Mouse (Mus musculus) frontal cortex, postnatal 36 days (tissue): ENCODE measurements around the gene Exoc2.

ENCODE experiments used
- DNase-seq, 2 experiments: peaks; one replicate each; pipeline ENCODE4 v3.0.0; 2022; ENCODE audit warnings: low spot score in 2 of 2

Gene Exoc2

GRCm38 (mm10) chr13:30819891-30820290 is 154.0 kb downstream of the Exoc2 start:
- DNase-seq: no peak

DNA sequence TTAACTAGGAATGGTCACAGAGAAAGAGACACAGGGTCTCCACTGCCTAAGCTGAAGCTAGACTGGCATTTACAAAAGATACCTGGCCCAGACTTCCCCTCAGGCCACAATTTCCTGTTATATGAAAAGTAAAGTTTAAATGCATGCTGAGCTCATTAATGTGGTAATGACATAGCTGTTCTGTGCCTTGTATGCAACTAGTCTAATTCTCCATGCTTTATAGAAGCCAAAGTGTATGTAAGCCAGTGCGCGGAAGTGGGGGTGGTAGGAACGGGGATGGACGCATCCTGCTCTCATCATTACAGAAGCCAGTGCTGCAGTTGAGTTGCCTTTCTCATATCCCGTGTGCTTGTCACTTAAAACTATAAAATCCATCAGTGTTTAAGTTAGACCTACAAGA is 156.5 kb downstream of the Exoc2 start:
- DNase-seq: no peak

DNA sequence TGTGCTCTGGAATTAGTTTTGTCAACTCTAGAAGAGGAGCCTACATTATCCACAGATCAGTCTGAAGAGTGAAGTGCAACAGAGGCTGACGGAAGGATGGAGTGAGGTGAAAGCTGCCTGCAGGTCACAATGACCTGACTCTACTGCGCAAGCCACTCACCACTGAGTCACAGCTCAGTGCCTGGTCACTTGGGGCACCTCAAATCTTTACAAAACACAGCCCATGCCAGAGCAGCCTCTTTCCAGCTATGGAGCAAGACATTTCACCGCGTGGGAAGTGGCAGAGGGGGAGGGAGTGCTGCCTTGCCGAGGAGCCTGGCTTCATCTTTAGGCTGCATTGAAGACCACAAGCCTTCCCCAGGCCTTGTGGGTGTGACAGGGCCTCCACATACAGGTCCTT is 159.6 kb downstream of the Exoc2 start:
- DNase-seq: no peak

- DNase-seq: no peak
Measured at GRCm38 (mm10) chr13:30813464-30813863, 160.4 kb downstream of the Exoc2 start.

- no peak for DNase-seq
Measured at GRCm38 (mm10) chr13:30809240-30809639, 164.7 kb downstream of the Exoc2 start.

DNA sequence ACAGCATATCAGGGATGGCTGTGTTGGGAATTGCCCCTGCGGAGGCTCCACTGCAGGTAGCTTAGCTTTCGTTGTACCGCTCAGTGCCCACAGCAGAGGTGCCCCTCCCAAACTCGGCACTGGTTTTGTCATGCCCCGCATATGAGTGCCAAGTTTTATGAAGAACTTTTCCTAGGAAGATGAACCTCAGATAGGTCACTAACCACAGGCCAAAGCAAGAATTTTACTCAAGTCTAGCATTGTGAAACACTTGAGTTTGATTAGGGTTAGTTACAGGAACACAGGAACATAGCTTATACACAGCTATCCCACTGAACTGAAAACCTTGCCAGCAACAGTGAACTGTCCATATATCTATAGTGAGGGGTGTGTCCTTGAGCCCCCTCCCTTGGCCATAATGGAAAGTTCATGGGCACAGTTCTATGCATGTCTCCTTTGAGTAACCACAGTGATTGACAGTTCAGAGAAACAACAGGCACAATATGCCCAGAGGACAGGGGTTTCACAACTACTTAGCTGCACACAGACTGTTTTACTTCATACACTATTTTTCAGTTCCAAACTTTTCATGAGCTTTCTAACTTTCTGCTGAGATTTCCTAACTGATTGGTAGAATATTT is 171.4 kb downstream of the Exoc2 start:
- no peak for DNase-seq

DNA sequence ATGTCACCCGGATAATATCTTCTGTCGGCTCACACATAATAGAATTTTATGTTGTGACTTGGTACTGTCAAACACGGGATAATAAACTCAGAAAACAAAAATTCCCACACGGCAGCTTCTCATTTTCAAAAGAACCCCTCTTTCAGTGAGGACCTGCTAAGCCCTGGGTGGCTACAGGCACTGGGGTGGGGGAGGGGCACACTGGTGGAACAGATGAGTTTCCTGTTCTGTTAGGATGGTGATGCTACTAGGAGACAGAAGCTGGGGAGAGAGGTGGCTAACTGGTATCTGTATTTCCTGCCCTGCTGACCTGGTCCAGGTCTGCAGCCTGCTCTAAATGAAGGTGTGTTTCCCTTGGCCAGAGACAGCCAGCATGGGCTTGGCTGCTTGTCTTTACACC is 172.0 kb downstream of the Exoc2 start:
- no peak for DNase-seq

GRCm38 (mm10) chr13:30795960-30796359 is 177.9 kb downstream of the Exoc2 start:
- no peak for DNase-seq

DNA sequence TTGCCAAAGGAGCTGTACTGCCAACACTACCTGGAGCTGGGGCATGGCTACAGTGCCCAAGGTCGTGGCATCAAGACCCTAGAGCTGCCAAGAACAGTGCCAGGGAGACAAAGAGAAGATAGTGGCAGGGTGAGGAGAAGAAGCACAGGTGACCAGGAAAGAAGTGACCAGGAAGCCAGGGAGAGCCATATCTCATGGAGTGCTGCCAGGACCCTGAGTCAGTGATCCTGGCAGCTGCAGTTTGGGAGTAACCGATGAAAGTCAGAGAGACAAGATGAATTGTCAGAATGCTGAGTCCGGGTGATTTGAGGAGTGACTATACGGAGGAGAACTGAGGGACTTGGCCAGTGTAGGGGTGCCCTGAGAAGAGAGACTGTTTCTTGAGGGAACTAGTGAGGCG is 180.3 kb downstream of the Exoc2 start:
- DNase-seq: no peak

DNA sequence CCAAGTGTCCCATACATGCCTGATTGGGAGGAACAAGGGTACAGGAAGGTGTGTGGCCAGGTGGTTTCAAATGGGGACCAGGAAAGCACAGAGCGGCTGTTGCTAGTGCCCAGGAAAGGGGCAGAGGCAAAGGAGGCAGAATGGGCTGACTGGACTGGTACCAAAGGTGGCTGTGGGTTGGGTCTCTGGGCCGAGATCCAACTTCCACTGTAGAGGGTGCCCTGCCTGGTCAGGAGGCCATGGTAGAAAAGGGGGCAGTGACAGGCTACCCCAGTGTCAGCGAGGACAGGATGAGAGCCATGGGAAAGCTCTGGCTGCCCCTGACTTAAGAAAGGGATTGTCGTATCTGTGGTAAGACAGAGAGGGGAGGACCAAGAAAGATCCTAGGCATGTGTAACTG is 180.7 kb downstream of the Exoc2 start:
- DNase-seq: no peak

DNA sequence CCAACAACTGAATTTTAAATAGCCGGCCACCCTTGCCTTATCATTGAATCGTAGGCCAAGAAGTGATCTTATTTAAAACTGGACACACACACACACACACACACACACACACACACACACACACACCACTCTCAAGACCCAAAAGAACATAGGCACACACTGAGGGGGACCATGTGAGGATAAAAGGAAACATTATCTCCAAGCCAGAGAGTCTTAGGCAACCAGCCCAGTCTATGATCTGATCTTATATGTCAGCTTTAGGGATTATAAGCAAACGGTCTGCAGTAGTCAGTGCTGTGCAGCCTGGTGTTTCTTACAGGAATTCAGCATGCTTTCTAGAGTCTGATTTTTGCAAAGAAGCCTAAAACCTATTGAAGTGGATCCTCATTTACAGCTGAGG is 181.2 kb downstream of the Exoc2 start:
- no peak for DNase-seq

DNA sequence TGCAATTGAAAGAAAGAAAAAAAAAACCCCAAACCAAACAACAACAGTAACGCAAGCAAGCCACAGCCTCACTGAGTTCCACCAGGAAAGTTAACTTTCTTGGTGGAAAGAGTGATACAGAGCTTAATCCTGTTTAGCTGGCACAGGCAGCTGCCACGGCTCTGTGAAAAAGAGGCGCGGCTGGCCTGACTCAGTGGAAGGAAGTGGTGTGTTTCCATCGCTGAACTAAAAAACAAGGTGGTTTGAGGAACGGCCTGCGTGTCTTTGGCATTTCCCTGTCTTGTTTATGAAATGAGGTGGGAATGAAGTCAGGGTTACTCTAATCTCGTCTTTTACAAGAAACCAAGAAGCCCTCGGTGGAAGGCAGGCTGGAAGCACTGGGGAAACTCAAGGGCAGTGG is 181.6 kb downstream of the Exoc2 start:
- no peak for DNase-seq

- DNase-seq: no peak
Measured at GRCm38 (mm10) chr13:30790016-30790415, 183.9 kb downstream of the Exoc2 start.

DNA sequence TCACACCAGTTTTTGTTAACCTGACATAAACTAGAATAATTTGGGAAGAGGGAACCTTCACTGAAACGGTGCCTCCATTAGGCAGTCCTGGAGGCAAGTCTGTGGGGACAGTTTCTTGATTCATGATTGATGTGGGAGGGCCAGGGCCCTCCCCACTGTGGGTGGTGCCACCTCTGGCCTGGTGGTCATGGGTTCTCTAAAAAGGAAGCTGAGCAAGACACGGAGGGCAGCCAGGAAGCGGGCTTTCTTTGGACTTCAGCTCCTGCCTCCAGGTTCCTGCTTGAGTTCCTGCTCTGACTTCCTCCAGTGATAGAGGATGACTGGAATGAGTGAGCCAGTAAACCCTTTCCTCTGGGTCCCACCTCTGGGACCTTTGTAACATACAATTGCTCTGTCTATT is 185.5 kb downstream of the Exoc2 start:
- DNase-seq: no peak

- no peak for DNase-seq
Measured at GRCm38 (mm10) chr13:30787960-30788359, 185.9 kb downstream of the Exoc2 start.

- no peak for DNase-seq
Measured at GRCm38 (mm10) chr13:30787556-30787955, 186.3 kb downstream of the Exoc2 start.

DNA sequence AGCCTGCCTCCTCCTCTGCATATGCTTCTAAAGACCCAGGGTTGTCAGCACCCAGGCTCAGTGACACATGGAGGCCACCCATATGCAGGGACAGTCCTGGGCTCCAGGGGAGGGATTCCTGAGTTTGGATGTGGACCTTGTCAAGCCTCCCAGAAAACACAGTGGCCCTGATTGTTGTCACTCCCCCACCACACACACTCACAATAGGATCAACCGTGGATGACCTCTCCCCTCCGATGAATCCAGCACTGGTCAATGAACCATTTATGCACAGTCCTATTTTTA is 186.9 kb downstream of the Exoc2 start:
- DNase-seq: no peak

DNA sequence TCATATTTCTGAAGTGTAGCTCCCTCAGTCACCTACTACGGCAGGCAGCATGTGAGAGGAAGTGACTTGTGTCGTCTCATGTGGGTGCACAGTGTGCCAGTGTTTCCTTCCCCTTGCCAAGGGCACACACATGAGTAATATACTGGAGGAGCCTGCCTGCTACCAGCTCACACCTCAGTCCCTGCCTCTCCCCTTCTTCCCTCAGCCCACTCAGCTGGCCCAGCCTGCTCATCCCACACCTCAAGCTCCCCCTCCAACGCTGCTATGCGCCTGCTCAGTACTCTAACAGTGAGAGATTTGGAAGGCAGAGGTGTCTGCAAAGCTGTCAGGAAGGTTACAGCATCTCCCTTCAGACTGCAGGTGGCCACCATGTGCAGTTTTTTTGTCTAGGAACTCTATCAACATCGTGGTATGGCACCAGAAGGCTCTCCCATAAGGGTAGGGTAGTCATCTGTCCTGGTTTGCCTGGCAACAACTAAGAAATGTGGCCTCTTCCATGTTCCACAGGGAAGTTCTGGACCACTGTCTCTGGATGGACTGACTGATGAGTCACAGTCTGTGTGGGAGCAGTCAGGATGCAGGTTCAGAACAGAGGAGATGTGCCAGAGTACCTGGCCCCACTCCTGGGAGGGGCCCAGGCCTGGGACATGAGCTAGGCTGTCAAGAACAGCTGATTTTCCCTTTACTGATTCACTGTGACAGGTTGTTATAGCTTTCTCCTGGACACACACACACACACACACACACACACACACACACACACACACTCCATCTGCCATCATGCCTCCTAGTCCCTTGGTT is 187.5 kb downstream of the Exoc2 start:
- peak; percentile 80 to 81 for DNase-seq

GRCm38 (mm10) chr13:30785423-30786040 is 188.4 kb downstream of the Exoc2 start:
- DNase-seq: no peak

- no peak for DNase-seq
Measured at GRCm38 (mm10) chr13:30782419-30782818, 191.5 kb downstream of the Exoc2 start.

DNA sequence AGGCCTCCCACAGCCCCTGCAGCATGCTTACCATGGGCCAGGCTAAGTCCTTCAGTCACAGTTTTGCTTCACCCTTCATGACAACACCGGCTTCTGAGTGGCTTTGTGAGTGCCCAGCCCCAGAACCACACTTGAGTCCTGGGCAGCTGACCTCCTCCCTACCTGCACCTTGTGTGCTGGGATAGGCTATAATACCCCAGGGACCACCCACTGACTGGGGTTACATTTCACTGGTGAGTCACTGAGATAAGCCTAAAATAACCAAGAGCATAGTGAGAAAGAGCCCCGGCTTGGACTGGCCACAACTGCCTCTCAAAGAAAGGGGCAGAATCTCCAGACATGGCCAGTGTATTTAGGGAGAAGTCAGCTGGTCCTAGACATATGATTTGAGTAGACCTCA is 192.0 kb downstream of the Exoc2 start:
- DNase-seq: no peak

DNA sequence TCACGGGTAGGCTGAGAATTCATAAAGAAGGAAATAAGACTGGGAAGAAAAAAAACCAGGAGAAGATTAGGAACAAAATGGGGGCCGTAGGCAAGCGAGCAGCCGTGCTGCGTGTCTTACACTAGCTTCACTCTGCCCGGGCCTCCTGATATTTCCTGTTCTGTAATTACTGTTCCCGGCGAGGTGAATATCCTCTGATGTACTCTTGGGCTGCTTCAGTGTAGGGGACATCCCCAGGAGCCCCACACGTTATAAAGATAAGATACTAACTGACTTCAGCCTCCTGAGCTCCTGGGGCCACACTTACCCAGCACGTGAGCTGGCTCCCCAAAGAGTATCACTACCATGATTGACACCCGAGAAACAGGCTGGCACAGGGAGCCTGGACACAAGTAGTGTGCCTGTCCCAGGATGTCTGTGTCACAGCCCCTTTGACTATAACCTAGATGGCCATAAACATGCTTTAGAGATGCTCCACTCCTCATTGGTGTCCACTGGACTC is 196.2 kb downstream of the Exoc2 start:
- no peak for DNase-seq

DNA sequence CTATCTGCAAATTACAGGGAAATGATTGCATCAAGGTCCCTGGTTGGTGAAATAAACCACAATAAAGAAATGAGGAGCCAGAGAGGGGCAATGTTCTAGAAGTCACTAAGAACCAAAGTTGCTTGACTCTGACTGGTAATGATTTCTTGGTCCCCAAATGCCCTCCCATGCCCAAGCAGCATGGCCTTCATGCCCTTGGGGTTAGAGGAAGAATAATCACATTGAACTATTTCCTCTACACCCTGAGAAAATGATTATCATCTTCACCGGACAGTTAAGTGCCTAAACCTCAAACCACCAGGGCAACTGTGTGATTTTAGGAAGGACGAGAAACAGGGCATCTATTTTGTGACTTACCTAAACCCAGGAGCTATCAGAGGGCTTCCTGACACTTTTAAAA is 197.9 kb downstream of the Exoc2 start:
- DNase-seq: no peak
